Mouse (Mus musculus): Measurements from ENCODE around the gene Oasl1. TPM values are rescaled to one million over a fixed set of nuclear protein-coding genes. Genes with fewer than 3 reads are reported as not detected.
"Not testable (repeated sequence)": the region's sequence is repeated elsewhere in the genome, so short reads cannot be mapped to it uniquely, and the experiment has no call there.

Gene Oasl1
- polyA plus RNA-seq, 1 experiment = 2.7 TPM

DNA sequence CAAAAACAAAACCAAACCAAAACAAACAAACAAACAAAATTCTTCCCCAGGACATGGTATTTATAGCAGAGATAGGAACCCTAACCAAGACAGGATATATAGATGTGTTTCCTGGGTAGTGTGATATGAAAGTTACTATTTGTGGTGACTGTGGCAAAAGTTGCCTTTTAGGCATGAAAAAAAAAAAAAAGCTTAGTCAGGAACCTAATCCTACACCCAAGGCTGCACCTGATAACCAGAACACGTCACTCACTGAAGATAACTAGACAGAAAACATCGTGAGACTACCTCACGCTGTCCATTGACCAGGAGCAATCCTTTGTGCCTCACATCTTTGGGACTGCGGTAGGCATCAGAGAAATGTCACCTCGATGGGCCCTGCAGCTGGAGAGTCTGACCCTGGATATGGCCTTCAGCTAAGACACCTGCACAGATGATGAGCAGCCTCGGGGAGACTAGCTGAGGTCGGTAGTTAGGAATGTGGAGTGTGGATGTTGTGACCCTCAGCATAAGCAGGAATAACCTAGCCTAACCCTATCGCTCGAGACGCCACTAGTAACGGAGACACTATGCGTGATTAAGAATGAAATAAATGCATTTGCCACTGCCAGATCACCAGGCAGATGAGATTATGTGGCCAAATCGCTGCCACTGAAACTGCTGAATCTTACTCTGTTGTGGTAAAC lies 26.2 kb upstream of the Oasl1 start, which contains the start of gene Oasl2:
Oasl2 (plus strand) TSS at position 249 of the 686 bp plus-strand sequence.
- peak within 1 kb of the TSS; percentile 65 for H3K4me3 ChIP-seq (replicated peaks; ENCODE audit: extremely low read depth, low read depth, low read length)
- 0 out of 2 replicates have a peak, but pooled peaks cover 2% of the 10 kb centered on the region for H3K4me1 ChIP-seq (ENCODE audit: control insufficient read depth, insufficient read depth, low read length)
- DNase-seq = peak; percentile 26
- 44% methylated on average over 13 of the region's 13 CpGs for WGBS
- TF ChIP-seq POLR2A (IDR thresholded peaks at IDR 0.05; ENCODE audit: borderline replicate concordance, extremely low read depth, low read depth, low read length) (no peak), CTCF (IDR thresholded peaks at IDR 0.05; ENCODE audit: insufficient read depth, low read length) (no peak)

DNA sequence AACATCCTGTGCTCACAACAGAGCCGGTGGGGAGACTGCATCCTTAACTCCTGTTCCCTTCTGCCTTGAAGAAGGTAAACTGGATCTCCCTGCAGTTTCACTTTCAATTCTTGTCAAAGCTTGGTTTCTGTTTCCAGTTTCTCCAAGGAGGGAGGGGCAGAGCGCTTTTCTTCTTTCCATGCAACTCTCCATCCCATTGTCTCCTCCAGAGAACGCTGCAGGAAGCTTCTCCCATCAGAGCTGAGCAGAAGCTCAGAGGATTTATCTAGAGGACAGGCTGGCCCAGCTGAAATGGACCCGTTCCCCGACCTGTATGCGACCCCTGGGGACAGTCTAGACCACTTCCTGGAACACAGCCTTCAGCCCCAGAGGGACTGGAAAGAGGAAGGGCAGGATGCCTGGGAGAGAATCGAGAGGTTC lies 25.7 kb upstream of the Oasl1 start:
- under 1% methylated on average over 7 of the region's 7 CpGs for WGBS
- Histone ChIP-seq H3K4me3 (replicated peaks; ENCODE audit: extremely low read depth, low read depth, low read length) (peak overlapping the region; percentile 65), H3K4me1 (ENCODE audit: control insufficient read depth, insufficient read depth, low read length) (0 out of 2 replicates have a peak, but pooled peaks cover 2% of the 10 kb centered on the region)
- peak; percentile 41 for DNase-seq
- no peak for TF ChIP-seq CTCF (IDR thresholded peaks at IDR 0.05; ENCODE audit: insufficient read depth, low read length)
- TF ChIP-seq POLR2A (IDR thresholded peaks at IDR 0.05; ENCODE audit: borderline replicate concordance, extremely low read depth, low read depth, low read length) = peak; percentile 30; the same call in 1 of the 2 replicates

DNA sequence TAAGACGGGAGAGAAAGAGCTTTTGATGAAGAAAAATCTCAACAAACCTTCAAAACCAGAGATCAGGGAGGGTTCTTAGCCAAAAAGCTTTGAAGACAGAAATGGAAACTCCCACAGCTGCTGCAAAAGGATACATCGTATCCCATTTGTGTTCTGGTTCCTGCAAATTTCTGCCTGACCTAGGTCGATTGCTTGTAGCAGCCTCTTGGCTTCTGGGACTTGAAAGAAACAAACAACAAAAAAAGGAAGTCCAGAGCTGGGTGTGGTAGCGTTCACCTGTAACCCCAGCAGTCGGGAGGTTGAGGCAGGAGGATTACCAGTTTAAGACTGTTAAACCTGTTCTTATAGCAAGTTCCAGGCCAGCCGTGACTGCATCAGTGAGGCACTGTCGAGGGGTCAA lies 24.2 kb upstream of the Oasl1 start:
- Histone ChIP-seq H3K4me1 (ENCODE audit: control insufficient read depth, insufficient read depth, low read length) (0 out of 2 replicates have a peak, but pooled peaks cover 2% of the 10 kb centered on the region), H3K4me3 (replicated peaks; ENCODE audit: extremely low read depth, low read depth, low read length) (peak overlapping the region; percentile 1)
- no peak for DNase-seq
- 43% methylated on average over 7 of the region's 7 CpGs for WGBS
- no peak for TF ChIP-seq CTCF (IDR thresholded peaks at IDR 0.05; ENCODE audit: insufficient read depth, low read length)
- no peak for TF ChIP-seq POLR2A (IDR thresholded peaks at IDR 0.05; ENCODE audit: borderline replicate concordance, extremely low read depth, low read depth, low read length)

DNA sequence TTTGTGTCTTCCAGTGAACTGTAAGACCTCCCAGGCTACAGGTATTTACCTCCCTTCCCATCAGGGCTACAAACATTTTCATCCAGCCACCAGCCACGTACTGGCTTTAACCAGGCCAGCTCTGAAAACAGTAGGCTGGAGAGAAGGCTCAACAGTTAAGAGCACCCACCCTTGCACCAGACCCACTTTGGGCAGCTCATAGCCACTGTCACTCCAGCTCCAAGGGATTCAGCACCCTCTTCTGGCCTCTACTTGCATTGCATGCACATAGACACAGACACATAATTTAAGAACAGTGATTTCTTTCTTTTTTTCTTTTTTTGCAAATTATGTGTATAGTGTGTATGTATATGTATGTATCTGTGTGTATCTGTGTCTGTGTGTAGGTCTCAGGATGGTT lies 20.6 kb upstream of the Oasl1 start:
- TF ChIP-seq POLR2A (IDR thresholded peaks at IDR 0.05; ENCODE audit: borderline replicate concordance, extremely low read depth, low read depth, low read length) = no peak
- peak; percentile 83 for TF ChIP-seq CTCF (IDR thresholded peaks at IDR 0.05; ENCODE audit: insufficient read depth, low read length)
- Histone ChIP-seq H3K4me3 (replicated peaks; ENCODE audit: extremely low read depth, low read depth, low read length) (no peak overlapping the region), H3K4me1 (ENCODE audit: control insufficient read depth, insufficient read depth, low read length) (no peaks in the 10 kb centered on the region)
- 64% methylated on average over 1 of the region's 1 CpGs for WGBS
- peak; percentile 21 for DNase-seq

DNA sequence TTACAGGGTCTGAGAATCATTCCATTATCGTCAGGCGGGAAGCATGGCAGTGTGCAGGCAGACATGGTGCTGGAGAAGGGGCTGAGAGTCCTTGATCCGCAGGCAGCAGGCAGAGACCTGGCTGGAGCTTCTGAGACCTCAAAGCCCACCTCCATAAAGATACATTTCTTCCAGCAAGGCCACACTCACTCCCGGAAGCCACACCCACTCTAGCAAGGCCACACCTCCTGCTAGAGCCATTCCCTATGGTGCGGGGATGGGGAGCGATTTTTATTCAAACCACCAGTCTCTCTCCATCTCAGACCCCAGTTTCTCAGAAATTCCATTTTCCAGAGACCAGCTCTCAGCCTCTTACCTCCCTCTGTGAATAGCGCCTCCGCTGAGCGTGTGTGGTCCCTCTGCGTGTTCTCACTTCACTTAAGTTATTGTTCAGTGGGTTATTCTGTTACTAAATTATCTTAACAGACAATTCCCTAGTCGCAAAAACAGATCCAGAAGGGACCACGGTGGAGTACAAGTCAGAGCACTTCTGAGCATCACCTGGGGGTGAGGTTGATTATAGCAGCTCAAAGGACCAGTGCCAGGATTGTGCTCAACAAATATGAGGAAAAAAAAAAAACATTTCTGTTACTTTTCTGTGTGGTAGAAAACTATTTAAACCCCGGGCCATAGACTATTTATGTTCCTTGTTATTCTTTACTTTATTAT lies 14.3 kb upstream of the Oasl1 start:
- TF ChIP-seq CTCF (IDR thresholded peaks at IDR 0.05; ENCODE audit: insufficient read depth, low read length) = no peak
- no peak for TF ChIP-seq POLR2A (IDR thresholded peaks at IDR 0.05; ENCODE audit: borderline replicate concordance, extremely low read depth, low read depth, low read length)
- WGBS = 62% methylated on average over 13 of the region's 13 CpGs
- Histone ChIP-seq H3K4me3 (replicated peaks; ENCODE audit: extremely low read depth, low read depth, low read length) (no peak overlapping the region), H3K4me1 (ENCODE audit: control insufficient read depth, insufficient read depth, low read length) (0 out of 2 replicates have a peak, but pooled peaks cover 2% of the 10 kb centered on the region)
- DNase-seq = no peak

DNA sequence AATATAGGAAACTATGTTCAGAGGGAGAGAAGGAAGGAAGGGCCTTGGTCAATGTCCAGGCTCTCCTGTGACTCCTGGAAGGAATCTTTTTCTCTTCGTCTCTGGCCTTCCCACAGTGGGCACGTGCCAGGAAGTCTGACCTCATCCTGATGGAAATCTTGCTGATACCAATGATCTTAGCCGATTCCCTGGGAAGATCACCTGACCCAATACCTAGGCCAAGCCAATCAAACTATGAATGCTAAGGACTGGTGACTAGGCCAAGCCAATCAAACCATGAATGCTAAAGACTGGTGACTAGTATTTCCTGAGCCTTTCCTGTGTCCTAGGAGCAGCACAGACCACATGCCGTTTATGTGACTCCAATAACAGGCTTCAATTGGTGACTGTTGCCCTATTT lies 9.4 kb upstream of the Oasl1 start:
- H3K4me1 ChIP-seq (ENCODE audit: control insufficient read depth, insufficient read depth, low read length) = peaks cover 2% of the 10 kb centered on the region; the same call in 1 of the 2 replicates
- WGBS = 42% methylated on average over 4 of the region's 4 CpGs
- DNase-seq = no peak
- TF ChIP-seq CTCF (IDR thresholded peaks at IDR 0.05; ENCODE audit: insufficient read depth, low read length) = no peak
- no peak for TF ChIP-seq POLR2A (IDR thresholded peaks at IDR 0.05; ENCODE audit: borderline replicate concordance, extremely low read depth, low read depth, low read length)
- no peak overlapping the region for H3K4me3 ChIP-seq (replicated peaks; ENCODE audit: extremely low read depth, low read depth, low read length)

DNA sequence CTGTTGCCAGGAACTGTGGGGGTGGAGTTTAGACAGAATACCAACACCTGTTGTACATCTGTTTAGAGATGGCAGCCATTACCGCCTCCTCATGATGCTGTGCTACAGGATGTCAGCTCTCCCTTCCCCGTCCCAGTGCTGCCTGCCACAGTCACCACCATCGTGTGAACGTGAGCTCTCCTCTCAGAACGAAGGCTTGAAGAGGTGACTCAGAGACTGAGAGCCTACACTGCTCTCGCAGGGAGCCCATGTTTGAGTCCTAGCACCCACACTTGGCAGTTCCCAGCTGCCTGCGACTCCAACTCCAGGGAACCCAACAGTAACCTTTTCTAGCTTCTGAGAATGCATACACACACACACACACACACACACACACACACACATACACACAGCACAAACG lies 8.2 kb upstream of the Oasl1 start:
- 64% methylated on average over 8 of the region's 8 CpGs for WGBS
- Histone ChIP-seq H3K4me1 (ENCODE audit: control insufficient read depth, insufficient read depth, low read length) (peaks cover 2% of the 10 kb centered on the region; the same call in 1 of the 2 replicates), H3K4me3 (replicated peaks; ENCODE audit: extremely low read depth, low read depth, low read length) (no peak overlapping the region)
- DNase-seq = no peak
- no peak for TF ChIP-seq CTCF (IDR thresholded peaks at IDR 0.05; ENCODE audit: insufficient read depth, low read length)
- TF ChIP-seq POLR2A (IDR thresholded peaks at IDR 0.05; ENCODE audit: borderline replicate concordance, extremely low read depth, low read depth, low read length) = no peak

DNA sequence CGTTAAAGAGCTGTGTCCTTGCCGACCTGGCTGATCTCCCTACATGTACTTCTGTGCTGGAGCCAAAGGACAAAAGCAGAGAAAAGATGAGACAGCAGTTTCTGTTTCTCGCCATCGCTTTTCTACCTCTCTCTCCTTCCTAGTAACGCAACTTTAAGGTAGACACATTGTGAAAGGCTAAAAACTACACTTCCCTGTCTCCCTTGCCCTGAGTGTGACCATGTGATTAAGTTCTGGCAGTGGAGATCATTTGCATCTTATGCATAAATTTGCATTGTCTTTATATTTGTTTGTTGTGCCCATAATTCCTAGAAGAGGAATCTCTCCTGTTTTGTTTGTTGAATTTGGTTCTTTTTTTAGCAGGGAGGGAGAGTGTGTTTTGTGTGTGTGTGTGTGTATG lies 7.2 kb upstream of the Oasl1 start:
- DNase-seq = no peak
- 72% methylated on average over 5 of the region's 5 CpGs for WGBS
- H3K4me1 ChIP-seq (ENCODE audit: control insufficient read depth, insufficient read depth, low read length) = peaks cover 2% of the 10 kb centered on the region; the same call in 1 of the 2 replicates
- TF ChIP-seq CTCF (IDR thresholded peaks at IDR 0.05; ENCODE audit: insufficient read depth, low read length) (no peak), POLR2A (IDR thresholded peaks at IDR 0.05; ENCODE audit: borderline replicate concordance, extremely low read depth, low read depth, low read length) (no peak)
- no peak overlapping the region for H3K4me3 ChIP-seq (replicated peaks; ENCODE audit: extremely low read depth, low read depth, low read length)

DNA sequence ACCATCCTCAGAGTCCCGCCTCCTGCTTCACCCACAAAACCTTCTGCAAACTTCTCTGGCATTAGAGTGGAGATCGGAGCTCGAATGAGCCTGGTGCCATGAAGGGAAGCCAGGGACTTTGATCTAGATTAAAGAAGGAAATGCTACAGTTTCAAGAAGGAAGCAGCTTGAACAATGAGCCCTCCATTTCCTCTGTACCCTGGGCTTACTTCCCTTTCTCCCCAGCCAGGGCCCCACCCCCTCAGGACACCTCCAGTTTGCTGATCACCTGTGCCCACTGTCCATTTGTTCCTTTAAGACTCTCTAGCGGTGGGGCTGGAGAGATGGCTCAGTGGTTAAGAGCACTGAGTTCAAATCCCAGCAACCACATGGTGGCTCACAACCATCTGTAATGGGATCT lies 6.3 kb upstream of the Oasl1 start:
- H3K4me1 ChIP-seq (ENCODE audit: control insufficient read depth, insufficient read depth, low read length) = peaks cover 2% of the 10 kb centered on the region; the same call in 1 of the 2 replicates
- no peak overlapping the region for H3K4me3 ChIP-seq (replicated peaks; ENCODE audit: extremely low read depth, low read depth, low read length)
- DNase-seq = no peak
- WGBS = 43% methylated on average over 4 of the region's 4 CpGs
- TF ChIP-seq CTCF (IDR thresholded peaks at IDR 0.05; ENCODE audit: insufficient read depth, low read length) = no peak
- TF ChIP-seq POLR2A (IDR thresholded peaks at IDR 0.05; ENCODE audit: borderline replicate concordance, extremely low read depth, low read depth, low read length) = no peak

DNA sequence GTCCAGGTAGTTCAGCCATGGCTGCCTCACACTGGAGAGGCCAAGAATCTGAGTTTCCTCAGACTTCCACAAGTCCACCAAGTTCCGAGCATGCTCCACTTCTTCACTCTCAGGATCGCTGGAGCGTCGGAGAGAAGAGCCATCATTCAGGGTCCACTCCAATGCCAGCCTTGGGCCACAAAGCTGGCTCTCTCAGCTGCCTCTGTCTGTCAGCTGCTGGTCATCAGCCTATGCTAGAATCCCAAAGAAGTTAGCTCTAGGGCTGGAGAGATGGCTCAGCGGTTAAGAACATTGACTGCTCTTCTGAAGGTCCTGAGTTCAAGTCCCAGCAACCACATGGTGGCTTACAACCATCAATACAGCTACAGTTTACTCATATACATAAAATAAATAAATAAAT lies 5.7 kb upstream of the Oasl1 start:
- H3K4me1 ChIP-seq (ENCODE audit: control insufficient read depth, insufficient read depth, low read length); DNase-seq; H3K4me3 ChIP-seq (replicated peaks; ENCODE audit: extremely low read depth, low read depth, low read length): not testable (repeated sequence)
- WGBS = 92% methylated on average over 5 of the region's 5 CpGs

Measured in lung, adult 2 months (tissue).